Mouse (Mus musculus) C2C12 (cell line): ENCODE measurements at regions not wholly inside any gene's neighbourhood (a gene's known extent, or its start where the extent isn't known, plus 50 kb on each side); places are given as distances from the start of the nearest gene placed in this dataset.

ENCODE experiments used
- CTCF ChIP-seq: IDR thresholded peaks from one replicate; pipeline ENCODE4 v1.5.1; 2011; ENCODE audit not compliant: control insufficient read depth, insufficient read depth, insufficient read length
- MAX ChIP-seq: IDR thresholded peaks from one replicate; pipeline ENCODE4 v1.6.1; 2011; ENCODE audit warnings: mild to moderate bottlenecking, control low read depth
- USF1 ChIP-seq: IDR thresholded peaks from one replicate; pipeline ENCODE4 v1.6.1; 2011; ENCODE audit warnings: low read depth, mild to moderate bottlenecking, control low read depth, moderate library complexity

DNA sequence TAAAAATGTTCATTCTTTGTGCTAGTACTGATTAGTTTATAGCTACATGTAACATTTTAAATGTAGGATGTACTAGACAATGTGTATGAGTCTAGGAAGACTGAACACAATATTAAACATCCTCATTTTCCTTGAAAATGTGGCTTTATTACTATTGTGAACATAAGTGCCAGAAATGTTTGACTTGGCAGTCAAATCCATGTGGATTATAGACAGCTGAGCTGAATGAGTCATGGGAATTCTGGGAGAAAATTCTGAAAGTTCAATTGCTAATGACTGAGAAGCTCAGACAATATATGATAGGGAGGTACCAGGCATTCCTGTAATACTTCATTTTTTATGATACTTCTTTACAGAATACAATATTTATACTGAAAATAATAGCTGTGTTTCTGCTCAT is 761.5 kb upstream of the Zeb2 start:
- TF ChIP-seq MAX (no peak), CTCF (no peak), USF1 (no peak)
